Mouse (Mus musculus) 3134 (cell line): ENCODE measurements at regions not wholly inside any gene's neighbourhood (a gene's known extent, or its start where the extent isn't known, plus 50 kb on each side); places are given as distances from the start of the nearest gene placed in this dataset.

Source experiments
- DNase-seq: peaks from one replicate; pipeline ENCODE4 v3.0.0-alpha.2; 2011; ENCODE audit warnings: low spot score; ENCODE audit not compliant: insufficient read length; ENCODE audit errors: extremely low read depth

GRCm38 (mm10) chr5:51849236-51849635 is 281.7 kb upstream of the Ppargc1a start:
- DNase-seq = no peak

GRCm38 (mm10) chr5:51842189-51842588 is 274.7 kb upstream of the Ppargc1a start:
- no peak for DNase-seq

- no peak for DNase-seq
Measured at GRCm38 (mm10) chr5:51841763-51842162, 274.2 kb upstream of the Ppargc1a start.

GRCm38 (mm10) chr5:51840638-51841329 is 273.3 kb upstream of the Ppargc1a start:
- no peak for DNase-seq

GRCm38 (mm10) chr5:51839292-51839691 is 271.8 kb upstream of the Ppargc1a start:
- DNase-seq = no peak

- DNase-seq = no peak
Measured at GRCm38 (mm10) chr5:51830551-51830950, 263.0 kb upstream of the Ppargc1a start.

- no peak for DNase-seq
Measured at GRCm38 (mm10) chr5:51830015-51830414, 262.5 kb upstream of the Ppargc1a start.

GRCm38 (mm10) chr5:51829606-51830005 is 262.1 kb upstream of the Ppargc1a start:
- no peak for DNase-seq

GRCm38 (mm10) chr5:51829020-51829419 is 261.5 kb upstream of the Ppargc1a start:
- no peak for DNase-seq

GRCm38 (mm10) chr5:51826269-51826668 is 258.7 kb upstream of the Ppargc1a start:
- no peak for DNase-seq

GRCm38 (mm10) chr5:51825584-51826088 is 258.1 kb upstream of the Ppargc1a start:
- DNase-seq = no peak

- no peak for DNase-seq
Measured at GRCm38 (mm10) chr5:51824731-51825130, 257.2 kb upstream of the Ppargc1a start.

- DNase-seq = no peak
Measured at GRCm38 (mm10) chr5:51823657-51824056, 256.1 kb upstream of the Ppargc1a start.

GRCm38 (mm10) chr5:51816258-51816657 is 248.7 kb upstream of the Ppargc1a start:
- DNase-seq = no peak

- no peak for DNase-seq
Measured at GRCm38 (mm10) chr5:51811728-51812127, 244.2 kb upstream of the Ppargc1a start.

GRCm38 (mm10) chr5:51801486-51801885 is 234.0 kb upstream of the Ppargc1a start:
- DNase-seq = no peak

- no peak for DNase-seq
Measured at GRCm38 (mm10) chr5:51799371-51800035, 232.0 kb upstream of the Ppargc1a start.

- DNase-seq = no peak
Measured at GRCm38 (mm10) chr5:51794097-51794496, 226.6 kb upstream of the Ppargc1a start.

GRCm38 (mm10) chr5:51792950-51793349 is 225.4 kb upstream of the Ppargc1a start:
- no peak for DNase-seq

GRCm38 (mm10) chr5:51788768-51789167 is 221.2 kb upstream of the Ppargc1a start:
- DNase-seq = no peak

- DNase-seq = no peak
Measured at GRCm38 (mm10) chr5:51783523-51783922, 216.0 kb upstream of the Ppargc1a start.

GRCm38 (mm10) chr5:51783099-51783498 is 215.6 kb upstream of the Ppargc1a start:
- DNase-seq = no peak
